Comparison of ENCODE assay signal across 11 mouse cellular contexts in genomic region chr2:26607056-26607910, GRCm38 (mm10). TPM values are rescaled to one million over a fixed set of nuclear protein-coding genes. Genes with fewer than 3 reads are reported as not detected.
A peak's percentile ranks its signal among the peaks of the same experiment; 100 is the strongest.
DNase-seq lines count a peak whose midpoint lies in the region; ATAC-seq and TF ChIP-seq lines count a peak whose summit lies in the region.
"Had no signal": no experiment of that assay in that cellular context is flagged by ENCODE, and none has a peak within 500 bp of the region (broad histone marks: within the 10 kb centered on the region; RNA-seq: fewer than 3 reads in every experiment).

No protein-coding gene starts in this region.

- no peak for TF ChIP-seq EP300 in stomach, postnatal 0 days (optimal IDR thresholded peaks at IDR 0.05)

- H3K9me3 ChIP-seq in neural tube, embryonic 13.5 days = no peaks in the 10 kb centered on the region
- H3K9me3 ChIP-seq in neural tube, embryonic 15.5 days (replicated peaks) = no peaks in the 10 kb centered on the region
- no peaks in the 10 kb centered on the region for H3K9me3 ChIP-seq in intestine, embryonic 15.5 days
- no peaks in the 10 kb centered on the region for H3K9me3 ChIP-seq in stomach, postnatal 0 days (ENCODE audit: control insufficient read depth, low read length)
- H3K9me3 ChIP-seq in forebrain, embryonic 13.5 days (replicated peaks) = no peaks in the 10 kb centered on the region

- H3K4me1 ChIP-seq in neural tube, embryonic 13.5 days (replicated peaks) = peaks cover 29% of the 10 kb centered on the region
- H3K4me1 ChIP-seq in neural tube, embryonic 15.5 days = peaks cover 22% of the 10 kb centered on the region
- peaks cover 25% of the 10 kb centered on the region for H3K4me1 ChIP-seq in intestine, embryonic 15.5 days (replicated peaks)
- peaks cover 4% of the 10 kb centered on the region; the same call in 1 of the 2 replicates for H3K4me1 ChIP-seq in stomach, postnatal 0 days (replicated peaks; ENCODE audit: control insufficient read depth, insufficient read depth)
- H3K4me1 ChIP-seq in forebrain, embryonic 13.5 days = peaks cover 20% of the 10 kb centered on the region

- no peak overlapping the region for H3K4me2 ChIP-seq in neural tube, embryonic 13.5 days
- no peak overlapping the region for H3K4me2 ChIP-seq in neural tube, embryonic 15.5 days
- H3K4me2 ChIP-seq in intestine, embryonic 15.5 days (replicated peaks) = no peak overlapping the region
- H3K4me2 ChIP-seq in stomach, postnatal 0 days (replicated peaks; ENCODE audit: low read depth) = no peak overlapping the region
- H3K4me2 ChIP-seq in forebrain, embryonic 13.5 days = no peak overlapping the region

- no peak overlapping the region for H3K4me3 ChIP-seq in neural tube, embryonic 13.5 days
- no peak overlapping the region for H3K4me3 ChIP-seq in neural tube, embryonic 15.5 days (replicated peaks)
- no peak overlapping the region for H3K4me3 ChIP-seq in intestine, embryonic 15.5 days (replicated peaks)
- no peak overlapping the region for H3K4me3 ChIP-seq in stomach, postnatal 0 days (ENCODE audit: low read depth, low read length)
- no peak overlapping the region for H3K4me3 ChIP-seq in forebrain, embryonic 13.5 days

- ATAC-seq in neural tube, embryonic 13.5 days (ENCODE audit: low read depth) = no peak
- ATAC-seq in neural tube, embryonic 15.5 days (ENCODE audit: low FRiP score) = no peak
- ATAC-seq in intestine, embryonic 15.5 days = no peak
- ATAC-seq in stomach, postnatal 0 days (ENCODE audit: low FRiP score, low TSS enrichment) = peak; percentile 53
- no peak for ATAC-seq in forebrain, embryonic 13.5 days

- 57% methylated on average over 6 of the region's 6 CpGs for WGBS in neural tube, embryonic 13.5 days
- WGBS in neural tube, embryonic 15.5 days = 50% methylated on average over 6 of the region's 6 CpGs
- 40% methylated on average over 6 of the region's 6 CpGs for WGBS in intestine, embryonic 15.5 days
- WGBS in stomach, postnatal 0 days = 23% methylated on average over 6 of the region's 6 CpGs
- 65% methylated on average over 6 of the region's 6 CpGs for WGBS in forebrain, embryonic 13.5 days

- no peaks in the 10 kb centered on the region for H3K36me3 ChIP-seq in neural tube, embryonic 13.5 days
- no peaks in the 10 kb centered on the region for H3K36me3 ChIP-seq in neural tube, embryonic 15.5 days
- H3K36me3 ChIP-seq in intestine, embryonic 15.5 days = no peaks in the 10 kb centered on the region
- no peaks in the 10 kb centered on the region for H3K36me3 ChIP-seq in stomach, postnatal 0 days (ENCODE audit: control insufficient read depth, insufficient read depth, low read length)
- H3K36me3 ChIP-seq in forebrain, embryonic 13.5 days (ENCODE audit: poor library complexity, severe bottlenecking) = no peaks in the 10 kb centered on the region

- TF ChIP-seq CTCF in stomach, postnatal 0 days (IDR thresholded peaks at IDR 0.05; ENCODE audit: low read depth) = no peak

- intact Hi-C loops in gastrocnemius, postnatal 14 days (cut with DNase I; ENCODE audit: low total_unique reads) = no loop called here

- H3K27me3 ChIP-seq in neural tube, embryonic 13.5 days = peaks cover 48% of the 10 kb centered on the region
- H3K27me3 ChIP-seq in neural tube, embryonic 15.5 days (replicated peaks) = peaks cover 38% of the 10 kb centered on the region
- no peaks in the 10 kb centered on the region for H3K27me3 ChIP-seq in intestine, embryonic 15.5 days (replicated peaks)
- H3K27me3 ChIP-seq in stomach, postnatal 0 days (ENCODE audit: control insufficient read depth, insufficient read depth, low read length) = no peaks in the 10 kb centered on the region
- H3K27me3 ChIP-seq in forebrain, embryonic 13.5 days = peaks cover 45% of the 10 kb centered on the region

- DNase-seq in gastrocnemius, postnatal 14 days = peak; percentile 55
- DNase-seq in gastrocnemius, adult 18-20 months (ENCODE audit: low spot score) = no peak
- peak; percentile 83 for DNase-seq in stomach, postnatal 0 days (ENCODE audit: low spot score)
- DNase-seq in thymus, adult 18-20 months = no peak
- DNase-seq: cerebellum, adult 2 months had no signal

- H3K27ac ChIP-seq in neural tube, embryonic 13.5 days (replicated peaks) = peak overlapping the region; percentile 38; the same call in 1 of the 2 replicates
- H3K27ac ChIP-seq in neural tube, embryonic 15.5 days (replicated peaks) = no peak overlapping the region
- H3K27ac ChIP-seq in intestine, embryonic 15.5 days = peak overlapping the region; percentile 4; the same call in 1 of the 2 replicates
- peak overlapping the region; percentile 85 for H3K27ac ChIP-seq in stomach, postnatal 0 days (replicated peaks)
- no peak overlapping the region for H3K27ac ChIP-seq in forebrain, embryonic 13.5 days

- no peak overlapping the region for H3K9ac ChIP-seq in neural tube, embryonic 13.5 days
- H3K9ac ChIP-seq in neural tube, embryonic 15.5 days (replicated peaks) = no peak overlapping the region
- no peak overlapping the region for H3K9ac ChIP-seq in intestine, embryonic 15.5 days
- H3K9ac ChIP-seq in stomach, postnatal 0 days (ENCODE audit: low read length) = no peak overlapping the region; the same call in 1 of the 2 replicates
- no peak overlapping the region for H3K9ac ChIP-seq in forebrain, embryonic 13.5 days

RNA-seq across cellular contexts. Expression of gene Agpat2, which starts 3.1 kb away (rescaled TPM):
- 1 to 10 TPM; 4.9 to 6.3 TPM for total RNA-seq in gastrocnemius, postnatal 14 days (2021)
- total RNA-seq in gastrocnemius, adult 18-20 months (2021) = 1 to 10 TPM; 6.3 to 7.5 TPM
- polyA plus RNA-seq in neural tube, embryonic 13.5 days (2015; fragmentation: Nextera tagmentation; extraction: Ambion mirVana) = 6.0 and 7.4 TPM in 2 replicates
- polyA plus RNA-seq in neural tube, embryonic 15.5 days (2015; fragmentation: Nextera tagmentation; extraction: Ambion mirVana) = 5.5 and 13.6 TPM in 2 replicates
- 79.9 and 90.3 TPM in 2 replicates for polyA plus RNA-seq in intestine, embryonic 15.5 days (2015; fragmentation: Nextera tagmentation; extraction: Ambion mirVana)
- polyA plus RNA-seq in stomach, postnatal 0 days (2015; fragmentation: Nextera tagmentation; extraction: Ambion mirVana) = 109 and 120 TPM in 2 replicates
- 2.5 and 3.6 TPM in 2 replicates for polyA plus RNA-seq in forebrain, embryonic 13.5 days (2015; fragmentation: Nextera tagmentation; extraction: Ambion mirVana)

RNA-seq across cellular contexts. Expression of gene Gm20532, which starts 20.8 kb away (rescaled TPM):
- total RNA-seq in gastrocnemius, postnatal 14 days (2021) = not detected
- total RNA-seq in gastrocnemius, adult 18-20 months (2021) = not detected
- polyA plus RNA-seq in neural tube, embryonic 13.5 days (2015; fragmentation: Nextera tagmentation; extraction: Ambion mirVana) = not detected in 2 replicates
- polyA plus RNA-seq in neural tube, embryonic 15.5 days (2015; fragmentation: Nextera tagmentation; extraction: Ambion mirVana) = not detected in 2 replicates
- not detected in 2 replicates for polyA plus RNA-seq in intestine, embryonic 15.5 days (2015; fragmentation: Nextera tagmentation; extraction: Ambion mirVana)
- polyA plus RNA-seq in stomach, postnatal 0 days (2015; fragmentation: Nextera tagmentation; extraction: Ambion mirVana) = 0.18 TPM in 1 of 2 replicates, not detected in the other
- polyA plus RNA-seq in forebrain, embryonic 13.5 days (2015; fragmentation: Nextera tagmentation; extraction: Ambion mirVana) = not detected in 2 replicates
- polyA plus RNA-seq: C2C12; cerebellum, adult 2 months; limb, embryonic 11.5 days had no signal

RNA-seq across cellular contexts. Expression of gene Fam69b, which starts 21.0 kb away (rescaled TPM):
- 1 to 10 TPM; 1.4 to 3.1 TPM for total RNA-seq in gastrocnemius, postnatal 14 days (2021)
- total RNA-seq in gastrocnemius, adult 18-20 months (2021) = 1 to 10 TPM; 1.9 TPM
- 91.8 and 101 TPM in 2 replicates for polyA plus RNA-seq in neural tube, embryonic 13.5 days (2015; fragmentation: Nextera tagmentation; extraction: Ambion mirVana)
- polyA plus RNA-seq in neural tube, embryonic 15.5 days (2015; fragmentation: Nextera tagmentation; extraction: Ambion mirVana) = 121 and 145 TPM in 2 replicates
- 31.1 and 32.6 TPM in 2 replicates for polyA plus RNA-seq in intestine, embryonic 15.5 days (2015; fragmentation: Nextera tagmentation; extraction: Ambion mirVana)
- 10.9 and 13.4 TPM in 2 replicates for polyA plus RNA-seq in stomach, postnatal 0 days (2015; fragmentation: Nextera tagmentation; extraction: Ambion mirVana)
- 81.9 and 89.4 TPM in 2 replicates for polyA plus RNA-seq in forebrain, embryonic 13.5 days (2015; fragmentation: Nextera tagmentation; extraction: Ambion mirVana)

RNA-seq across cellular contexts. Expression of gene Egfl7, which starts 27.5 kb away (rescaled TPM):
- 100 to 1,000 TPM in 1 of 2 experiments, 10 to 100 TPM in 1; 64.1 to 106 TPM for total RNA-seq in gastrocnemius, postnatal 14 days (2021)
- 10 to 100 TPM; 19.6 to 34.7 TPM for total RNA-seq in gastrocnemius, adult 18-20 months (2021)
- polyA plus RNA-seq in neural tube, embryonic 13.5 days (2015; fragmentation: Nextera tagmentation; extraction: Ambion mirVana) = 78.3 and 82.0 TPM in 2 replicates
- polyA plus RNA-seq in neural tube, embryonic 15.5 days (2015; fragmentation: Nextera tagmentation; extraction: Ambion mirVana) = 76.5 and 94.1 TPM in 2 replicates
- 113 and 124 TPM in 2 replicates for polyA plus RNA-seq in intestine, embryonic 15.5 days (2015; fragmentation: Nextera tagmentation; extraction: Ambion mirVana)
- polyA plus RNA-seq in stomach, postnatal 0 days (2015; fragmentation: Nextera tagmentation; extraction: Ambion mirVana) = 49.7 and 54.3 TPM in 2 replicates
- polyA plus RNA-seq in forebrain, embryonic 13.5 days (2015; fragmentation: Nextera tagmentation; extraction: Ambion mirVana) = 50.2 and 55.8 TPM in 2 replicates

Comparison
In these comparisons a context has a peak if more than half of its experiments do, and no peak if none do; other contexts are left out.
1. DNase-seq: peak in gastrocnemius, postnatal 14 days (single experiment) and stomach, postnatal 0 days (single experiment); none in gastrocnemius, adult 18-20 months (single experiment) and thymus, adult 18-20 months (0 of 2).
2. H3K27ac ChIP-seq: peak in neural tube, embryonic 13.5 days (single experiment), intestine, embryonic 15.5 days (single experiment) and stomach, postnatal 0 days (single experiment); none in neural tube, embryonic 15.5 days (single experiment) and forebrain, embryonic 13.5 days (single experiment).